Mouse (Mus musculus) small intestine, adult 10 weeks (tissue): ENCODE results near the gene Btbd11. TPM values are rescaled to one million over a fixed set of nuclear protein-coding genes. Genes with fewer than 3 reads are reported as not detected.

Experiments
- polyA plus RNA-seq: library from polyadenylated mRNA; stranded (reverse); fragments of 350-450 nt; fragmentation: Illumina TruSeq; extraction: RNeasy Lipid Tissue Mini Kit (QIAGEN cat#74804); gene quantifications from one replicate; pipeline ENCODE4 v1.2.3, GENCODE M21; 2014; ENCODE audit warnings: low replicate concordance

Gene Btbd11
- 0.89 TPM for polyA plus RNA-seq

GRCm38 (mm10) chr10:85386605-85387218 is at the start of gene Btbd11:
Btbd11 (plus strand) TSS chr10:85386814.

Other genes with a start within 250 kb of the Btbd11 start
- gene Cry1, start 201.8 kb upstream of the Btbd11 start, polyA plus RNA-seq, result 12.1 TPM